Mouse (Mus musculus): Measurements from ENCODE around the gene Ripor1. TPM values are rescaled to one million over a fixed set of nuclear protein-coding genes. Genes with fewer than 3 reads are reported as not detected.
A peak's percentile ranks its signal among the peaks of the same experiment; 100 is the strongest.

The Ripor1 gene
- polyA plus RNA-seq, 1 experiment = 28.7 TPM

DNA sequence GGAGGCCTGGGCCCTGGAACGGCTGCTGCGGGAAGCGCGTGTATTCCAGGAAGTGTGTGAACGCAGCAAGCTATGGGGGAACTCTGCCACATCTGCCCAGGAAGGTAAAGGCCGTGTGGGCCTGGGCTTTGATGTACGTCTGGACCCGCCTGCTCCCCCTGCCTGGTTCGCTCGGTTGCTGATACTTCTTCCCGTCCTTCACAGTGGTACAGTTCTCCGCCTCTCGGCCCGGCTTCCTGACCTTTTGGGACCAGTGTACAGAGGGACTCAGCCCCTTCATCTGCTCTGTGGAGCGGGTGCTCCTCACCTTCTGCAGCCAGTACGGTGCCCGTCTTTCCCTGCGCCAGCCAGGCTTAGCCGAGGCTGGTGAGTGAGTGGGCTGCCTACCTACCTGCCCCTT lies 15.2 kb downstream of the Ripor1 start:
- H3ac ChIP-seq (ENCODE audit: control insufficient read depth, insufficient read length, low read depth) = no peak overlapping the region
- no peaks in the 10 kb centered on the region for H3K79me2 ChIP-seq (ENCODE audit: control insufficient read depth, insufficient read depth)
- H3K27me3 ChIP-seq (ENCODE audit: control insufficient read depth, insufficient read depth, insufficient read length) = no peaks in the 10 kb centered on the region
- no peak for TF ChIP-seq USF1 (IDR thresholded peaks at IDR 0.05; ENCODE audit: low read depth)
- TF ChIP-seq MYOG (IDR thresholded peaks at IDR 0.05; ENCODE audit: control insufficient read depth, extremely low read depth, insufficient read length) = no peak
- no peak for TF ChIP-seq CEBPB (IDR thresholded peaks at IDR 0.05; ENCODE audit: low read depth)
- TF ChIP-seq MAX (IDR thresholded peaks at IDR 0.05) = no peak
- no peak overlapping the region for H3K4me3 ChIP-seq (ENCODE audit: insufficient read depth, poor library complexity, severe bottlenecking)
- no peaks in the 10 kb centered on the region for H3K79me3 ChIP-seq (ENCODE audit: low read depth)
- peaks cover 56% of the 10 kb centered on the region for H3K36me3 ChIP-seq (ENCODE audit: control insufficient read depth, insufficient read depth)

- Histone ChIP-seq H3K27me3 (ENCODE audit: control insufficient read depth, insufficient read depth, insufficient read length) (no peaks in the 10 kb centered on the region), H3K36me3 (ENCODE audit: control insufficient read depth, insufficient read depth) (peaks cover 49% of the 10 kb centered on the region), H3K79me3 (ENCODE audit: low read depth) (no peaks in the 10 kb centered on the region), H3ac (ENCODE audit: control insufficient read depth, insufficient read length, low read depth) (no peak overlapping the region), H3K4me3 (ENCODE audit: insufficient read depth, poor library complexity, severe bottlenecking) (no peak overlapping the region), H3K79me2 (ENCODE audit: control insufficient read depth, insufficient read depth) (no peaks in the 10 kb centered on the region)
- TF ChIP-seq CTCF (IDR thresholded peaks at IDR 0.05; ENCODE audit: control insufficient read depth, insufficient read depth, insufficient read length) = no peak
These were observed 16.1 kb downstream of the Ripor1 start for GRCm38 (mm10) chr8:105620946-105621720.

GRCm38 (mm10) chr8:105621841-105622240 lies 16.8 kb downstream of the Ripor1 start:
- Histone ChIP-seq H3K4me3 (ENCODE audit: insufficient read depth, poor library complexity, severe bottlenecking) (no peak overlapping the region), H3K27me3 (ENCODE audit: control insufficient read depth, insufficient read depth, insufficient read length) (no peaks in the 10 kb centered on the region), H3ac (ENCODE audit: control insufficient read depth, insufficient read length, low read depth) (no peak overlapping the region), H3K79me3 (ENCODE audit: low read depth) (no peaks in the 10 kb centered on the region), H3K36me3 (ENCODE audit: control insufficient read depth, insufficient read depth) (peaks cover 42% of the 10 kb centered on the region), H3K79me2 (ENCODE audit: control insufficient read depth, insufficient read depth) (no peaks in the 10 kb centered on the region)
- TF ChIP-seq MAX (IDR thresholded peaks at IDR 0.05) (no peak), FOSL1 (IDR thresholded peaks at IDR 0.05; ENCODE audit: insufficient read depth, low read length, poor library complexity, severe bottlenecking) (no peak), MYOD1 (IDR thresholded peaks at IDR 0.05; ENCODE audit: control insufficient read depth, insufficient read length, low read depth) (no peak), USF1 (IDR thresholded peaks at IDR 0.05; ENCODE audit: low read depth) (no peak), MYOG (IDR thresholded peaks at IDR 0.05; ENCODE audit: control insufficient read depth, extremely low read depth, insufficient read length) (no peak), CEBPB (IDR thresholded peaks at IDR 0.05; ENCODE audit: low read depth) (no peak), CTCF (IDR thresholded peaks at IDR 0.05; ENCODE audit: control insufficient read depth, insufficient read depth, insufficient read length) (no peak)

DNA sequence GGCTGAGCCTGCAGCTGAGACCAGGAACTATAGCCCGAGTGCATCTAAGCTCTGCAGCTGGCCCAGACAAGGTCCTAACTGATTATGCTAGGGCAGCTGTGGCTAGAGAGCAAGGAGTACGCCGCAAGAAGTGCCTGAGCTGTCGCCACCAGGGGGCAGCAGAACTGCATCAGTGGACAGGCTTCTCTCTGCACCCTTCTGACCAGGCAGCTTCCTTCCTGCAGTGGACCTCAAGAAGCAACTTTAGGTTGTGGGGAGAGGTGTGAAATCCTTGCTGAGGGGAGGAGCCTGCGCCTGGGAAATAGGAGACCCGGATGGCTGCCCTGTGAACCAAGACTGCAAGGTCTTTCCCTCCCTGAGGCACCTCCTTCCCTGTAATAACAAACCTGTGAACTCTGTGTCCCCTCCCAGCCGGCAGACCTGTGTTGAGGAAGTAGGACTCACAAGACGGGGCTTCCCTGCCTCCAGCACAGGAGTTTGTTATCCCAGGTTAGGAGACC lies 17.4 kb downstream of the Ripor1 start:
- Histone ChIP-seq H3K79me2 (ENCODE audit: control insufficient read depth, insufficient read depth) (no peaks in the 10 kb centered on the region), H3K4me3 (ENCODE audit: insufficient read depth, poor library complexity, severe bottlenecking) (no peak overlapping the region), H3K27me3 (ENCODE audit: control insufficient read depth, insufficient read depth, insufficient read length) (no peaks in the 10 kb centered on the region), H3ac (ENCODE audit: control insufficient read depth, insufficient read length, low read depth) (no peak overlapping the region), H3K36me3 (ENCODE audit: control insufficient read depth, insufficient read depth) (peaks cover 35% of the 10 kb centered on the region), H3K79me3 (ENCODE audit: low read depth) (peaks cover under 1% of the 10 kb centered on the region)
- TF ChIP-seq CTCF (IDR thresholded peaks at IDR 0.05; ENCODE audit: control insufficient read depth, insufficient read depth, insufficient read length) = peak; percentile 96
- no peak for TF ChIP-seq MYOD1 (IDR thresholded peaks at IDR 0.05; ENCODE audit: control insufficient read depth, insufficient read length, low read depth)

DNA sequence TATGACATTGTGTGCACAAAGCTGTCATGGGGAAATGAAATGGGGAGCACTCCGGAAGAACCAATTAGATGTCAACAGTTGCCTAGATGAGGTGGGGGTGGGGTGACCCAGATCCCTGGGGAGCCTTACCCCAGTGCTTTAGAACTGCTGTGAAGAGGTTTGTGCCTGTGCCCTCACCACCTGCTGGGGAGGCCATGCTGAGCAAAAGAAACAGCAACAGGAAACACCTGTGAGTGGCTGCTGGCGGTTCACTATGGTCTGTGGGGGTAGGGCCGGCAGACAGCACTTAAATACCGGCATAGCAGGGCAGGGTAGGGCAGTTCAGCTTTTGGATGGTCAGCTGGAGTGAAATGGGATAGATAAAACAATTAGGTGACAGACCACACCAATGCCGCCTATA lies 18.1 kb downstream of the Ripor1 start:
- no peak overlapping the region for H3ac ChIP-seq (ENCODE audit: control insufficient read depth, insufficient read length, low read depth)
- no peaks in the 10 kb centered on the region for H3K79me2 ChIP-seq (ENCODE audit: control insufficient read depth, insufficient read depth)
- no peak overlapping the region for H3K4me3 ChIP-seq (ENCODE audit: insufficient read depth, poor library complexity, severe bottlenecking)
- peaks cover 2% of the 10 kb centered on the region for H3K79me3 ChIP-seq (ENCODE audit: low read depth)
- H3K36me3 ChIP-seq (ENCODE audit: control insufficient read depth, insufficient read depth) = peaks cover 30% of the 10 kb centered on the region
- TF ChIP-seq MYOD1 (IDR thresholded peaks at IDR 0.05; ENCODE audit: control insufficient read depth, insufficient read length, low read depth) = no peak
- no peak for TF ChIP-seq FOSL1 (IDR thresholded peaks at IDR 0.05; ENCODE audit: insufficient read depth, low read length, poor library complexity, severe bottlenecking)
- TF ChIP-seq MAX (IDR thresholded peaks at IDR 0.05) = no peak
- no peak for TF ChIP-seq USF1 (IDR thresholded peaks at IDR 0.05; ENCODE audit: low read depth)
- no peaks in the 10 kb centered on the region for H3K27me3 ChIP-seq (ENCODE audit: control insufficient read depth, insufficient read depth, insufficient read length)

DNA sequence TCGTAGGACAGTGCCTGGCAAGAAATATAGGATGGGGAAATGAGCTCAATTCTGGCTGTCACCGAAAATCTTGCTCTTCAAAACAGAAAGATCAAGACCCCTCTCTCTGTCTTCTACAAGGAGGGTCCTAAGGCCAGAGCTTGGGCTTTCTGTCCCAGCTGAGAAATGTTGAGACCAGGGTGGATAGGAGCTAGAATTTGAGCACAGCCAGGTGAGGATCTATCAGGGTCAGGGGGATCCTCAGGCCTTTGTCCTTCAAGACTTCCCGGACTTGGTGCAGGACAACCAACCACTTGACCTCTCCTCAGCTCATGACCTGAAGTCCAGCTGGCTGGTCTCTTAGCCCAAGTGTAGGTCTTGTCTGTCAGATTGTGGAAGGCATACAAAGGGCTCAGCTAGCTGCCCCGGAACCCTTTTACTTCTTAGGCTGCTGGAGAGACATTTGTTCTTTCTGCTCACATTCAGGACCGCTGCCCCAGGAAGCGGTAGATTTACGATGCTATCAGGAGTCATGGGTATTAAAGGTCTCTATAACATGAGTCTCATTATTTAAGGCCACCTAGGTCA lies 18.7 kb downstream of the Ripor1 start:
- Histone ChIP-seq H3K27me3 (ENCODE audit: control insufficient read depth, insufficient read depth, insufficient read length) (no peaks in the 10 kb centered on the region), H3K36me3 (ENCODE audit: control insufficient read depth, insufficient read depth) (peaks cover 30% of the 10 kb centered on the region), H3K79me2 (ENCODE audit: control insufficient read depth, insufficient read depth) (no peaks in the 10 kb centered on the region), H3K4me3 (ENCODE audit: insufficient read depth, poor library complexity, severe bottlenecking) (no peak overlapping the region), H3K79me3 (ENCODE audit: low read depth) (peaks cover 2% of the 10 kb centered on the region), H3ac (ENCODE audit: control insufficient read depth, insufficient read length, low read depth) (no peak overlapping the region)
- TF ChIP-seq MAX (IDR thresholded peaks at IDR 0.05) (no peak), MYOG (IDR thresholded peaks at IDR 0.05; ENCODE audit: control insufficient read depth, extremely low read depth, insufficient read length) (no peak), FOSL1 (IDR thresholded peaks at IDR 0.05; ENCODE audit: insufficient read depth, low read length, poor library complexity, severe bottlenecking) (no peak), USF1 (IDR thresholded peaks at IDR 0.05; ENCODE audit: low read depth) (no peak), CEBPB (IDR thresholded peaks at IDR 0.05; ENCODE audit: low read depth) (no peak), CTCF (IDR thresholded peaks at IDR 0.05; ENCODE audit: control insufficient read depth, insufficient read depth, insufficient read length) (no peak), MYOD1 (IDR thresholded peaks at IDR 0.05; ENCODE audit: control insufficient read depth, insufficient read length, low read depth) (no peak)

Measured in C2C12 (cell line).